Mouse (Mus musculus): ENCODE measurements at regions not wholly inside any gene's neighbourhood (a gene's known extent, or its start where the extent isn't known, plus 50 kb on each side); places are given as distances from the start of the nearest gene placed in this dataset.

DNA sequence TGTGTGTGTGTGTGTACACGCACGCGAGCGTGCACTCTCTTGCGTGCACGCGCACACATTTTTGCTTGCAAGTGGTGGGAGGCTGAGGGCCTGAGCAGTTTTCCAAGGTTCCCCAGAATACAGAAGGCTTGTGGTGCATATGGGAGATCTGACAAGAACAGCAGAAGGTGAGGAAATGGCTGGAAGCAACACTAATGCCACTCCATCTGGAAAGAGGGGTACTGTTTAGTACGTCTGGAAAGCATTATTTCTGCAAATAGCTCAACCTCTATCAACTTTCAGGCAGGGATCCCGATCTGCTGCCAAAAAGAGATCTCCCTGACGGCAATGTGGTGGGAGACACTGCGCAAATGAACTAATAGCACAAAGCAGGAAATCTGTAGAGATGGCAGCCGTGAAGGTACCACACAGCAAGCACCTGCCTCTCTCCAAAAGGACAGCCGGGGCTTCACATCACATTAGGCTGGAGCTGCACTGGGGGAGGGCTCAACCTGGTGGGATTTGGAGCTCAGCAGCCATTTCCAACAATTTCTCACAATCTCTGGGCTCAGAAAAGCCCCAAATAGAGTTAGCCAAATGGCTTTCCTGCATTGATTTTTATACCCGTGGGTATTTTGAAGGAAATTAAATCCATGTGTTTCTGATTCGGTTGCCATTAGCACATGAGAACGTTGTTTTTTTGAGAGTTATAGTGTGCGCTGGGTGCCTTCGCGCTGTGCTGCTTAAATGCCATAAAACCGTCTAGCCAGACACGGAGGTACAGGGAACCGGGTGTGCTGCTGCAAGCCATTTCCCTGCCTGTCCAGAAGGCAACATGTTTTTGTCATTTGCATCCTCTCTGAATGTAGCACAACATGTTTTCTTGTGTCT is 780.6 kb upstream of the Car8 start:
- TF ChIP-seq POLR2A (IDR thresholded peaks at IDR 0.05; ENCODE audit: low read depth, low read length) (no peak), CTCF (conservative IDR thresholded peaks at IDR 0.05; ENCODE audit: insufficient read depth, insufficient read length, low read depth, low read length) (no peak)

Data from kidney, adult 2 months (tissue).